Mouse (Mus musculus) brain, embryonic 14.5 days (tissue): ENCODE results near the gene Ak1.

Source experiments
- CTCF ChIP-seq: fragments of 200-500 bp; IDR thresholded peaks from 2 replicates; pipeline ENCODE4 v1.5.1; 2012; ENCODE audit warnings: inconsistent platforms, mild to moderate bottlenecking, moderate library complexity, borderline replicate concordance; ENCODE audit not compliant: insufficient read depth, insufficient read length; ENCODE audit errors: extremely low read depth
- POLR2A ChIP-seq: fragments of 200-500 bp; IDR thresholded peaks from 2 replicates; pipeline ENCODE4 v1.6.1; 2012; ENCODE audit warnings: mild to moderate bottlenecking, inconsistent platforms, borderline replicate concordance; ENCODE audit not compliant: poor library complexity, insufficient read depth, insufficient read length, severe bottlenecking; ENCODE audit errors: extremely low read depth

DNA sequence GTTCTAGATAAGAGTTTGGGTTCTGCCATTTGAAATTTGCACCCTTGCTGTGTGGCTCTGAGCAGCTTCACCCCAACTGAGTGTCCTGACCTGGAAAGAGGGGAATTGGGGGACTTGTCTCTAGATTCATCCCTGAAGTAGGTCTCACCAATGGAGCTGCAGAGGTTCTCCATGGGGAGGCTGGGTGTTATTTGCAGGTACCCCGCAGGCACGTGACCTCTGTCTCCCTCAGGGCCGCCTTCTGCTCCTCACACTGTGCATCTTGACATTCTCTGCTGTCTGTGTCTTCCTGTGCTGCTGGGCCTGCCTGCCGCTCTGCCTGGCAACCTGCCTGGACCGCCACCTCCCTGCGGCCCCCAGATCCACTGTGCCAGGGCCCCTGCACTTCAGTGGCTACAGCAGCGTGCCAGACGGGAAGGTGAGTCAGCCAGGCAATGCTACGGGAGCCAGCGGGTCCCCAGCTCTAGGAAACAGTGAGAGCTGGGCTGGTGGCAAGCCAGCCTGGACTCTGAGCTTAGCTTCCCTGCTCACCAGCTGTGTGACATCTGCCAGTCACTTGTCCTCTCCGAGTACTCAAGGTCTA, 32.3 kb upstream of the Ak1 start:
- TF ChIP-seq CTCF, result no peak
- no peak for TF ChIP-seq POLR2A
